Mouse (Mus musculus) intestine, embryonic 14.5 days (tissue): ENCODE data around the gene Lrmda. TPM values are rescaled to one million over a fixed set of nuclear protein-coding genes. Genes with fewer than 3 reads are reported as not detected.

Experiments used
- ATAC-seq: fragments of 200-750 bp; cut with Nextera tagmentation; replicated peaks from 2 replicates; pipeline ENCODE4 v1.8.0; 2017; ENCODE audit warnings: low read depth, moderate number of reproducible peaks, moderate TSS enrichment, moderate library complexity; ENCODE audit not compliant: low FRiP score, low TSS enrichment
- DNase-seq: peaks from one replicate; pipeline ENCODE4 v3.0.0-alpha.2; 2018; ENCODE audit warnings: low spot score
- H3K27ac ChIP-seq: fragments of 300-500 bp; sonication (generic); 2 replicates; pipeline ENCODE4 v1.5.1; 2014; ENCODE audit warnings: low read depth, mild to moderate bottlenecking, control low read depth
- H3K27me3 ChIP-seq: fragments of 300-500 bp; sonication (generic); replicated peaks from 2 replicates; pipeline ENCODE4 v1.6.1; 2014; ENCODE audit warnings: low read length, control low read depth; ENCODE audit not compliant: control insufficient read depth, insufficient read depth
- H3K36me3 ChIP-seq: fragments of 300-500 bp; sonication (generic); 2 replicates; pipeline ENCODE4 v1.6.1; 2014; ENCODE audit warnings: low read length, control low read depth; ENCODE audit not compliant: control insufficient read depth, insufficient read depth
- H3K4me1 ChIP-seq: fragments of 300-500 bp; sonication (generic); replicated peaks from 2 replicates; pipeline ENCODE4 v1.6.1; 2014; ENCODE audit warnings: low read length, control low read depth, mixed read lengths; ENCODE audit not compliant: control insufficient read depth, insufficient read depth
- H3K4me2 ChIP-seq: fragments of 300-500 bp; sonication (generic); 2 replicates; pipeline ENCODE4 v1.6.1; 2014; ENCODE audit warnings: low read length
- H3K4me3 ChIP-seq: fragments of 300-500 bp; sonication (generic); 2 replicates; pipeline ENCODE4 v1.5.1; 2014; ENCODE audit warnings: low read depth, low read length, control low read depth, mixed read lengths
- H3K9ac ChIP-seq: fragments of 300-500 bp; sonication (generic); 2 replicates; pipeline ENCODE4 v1.6.1; 2014; ENCODE audit warnings: mild to moderate bottlenecking, low read length
- H3K9me3 ChIP-seq: fragments of 300-500 bp; sonication (generic); 2 replicates; pipeline ENCODE4 v1.6.1; 2016; ENCODE audit warnings: low read length, control low read depth; ENCODE audit not compliant: control insufficient read depth
- WGBS: fragments of 180-500 bp; shearing (Covaris S2); extraction: QIAGEN DNeasy Blood & Tissue Kit; methylation state at CpG from one replicate; pipeline ENCODE4 v1.1.7; 2014; 5-methylcytosine and 5-hydroxymethylcytosine counted together
- polyA plus RNA-seq: library from polyadenylated mRNA; unstranded; fragments of >200 nt; fragmentation: Nextera tagmentation; extraction: Ambion mirVana; gene quantifications from 2 replicates; pipeline ENCODE4 v1.2.1, GENCODE M21; 2014

Gene Lrmda
- polyA plus RNA-seq, 1 experiment from 2014 or later: 0.70 TPM

- DNase-seq: no peak
- no peak overlapping the region for H3K27ac ChIP-seq
- no peak overlapping the region for H3K4me3 ChIP-seq
- ATAC-seq: no peak
- no peaks in the 10 kb centered on the region for H3K27me3 ChIP-seq
- H3K9ac ChIP-seq: no peak overlapping the region
- 71% methylated on average over 4 of the region's 4 CpGs for WGBS
- no peaks in the 10 kb centered on the region for H3K9me3 ChIP-seq
- no peaks in the 10 kb centered on the region for H3K36me3 ChIP-seq
- no peaks in the 10 kb centered on the region for H3K4me1 ChIP-seq
- H3K4me2 ChIP-seq: no peak overlapping the region
Measured at GRCm38 (mm10) chr14:22003631-22004030, 15.9 kb upstream of the Lrmda start.

- no peak overlapping the region for H3K27ac ChIP-seq
- H3K9ac ChIP-seq: no peak overlapping the region
- DNase-seq: no peak
- no peaks in the 10 kb centered on the region for H3K27me3 ChIP-seq
- H3K9me3 ChIP-seq: no peaks in the 10 kb centered on the region
- no peak overlapping the region for H3K4me3 ChIP-seq
- H3K4me1 ChIP-seq: no peaks in the 10 kb centered on the region
- H3K36me3 ChIP-seq: no peaks in the 10 kb centered on the region
- ATAC-seq: no peak
- no peak overlapping the region for H3K4me2 ChIP-seq
- WGBS: 71% methylated on average over 4 of the region's 4 CpGs
Measured at GRCm38 (mm10) chr14:22004943-22005342, 14.6 kb upstream of the Lrmda start.

GRCm38 (mm10) chr14:22007006-22007405 lies 12.5 kb upstream of the Lrmda start:
- WGBS: 84% methylated on average over 6 of the region's 6 CpGs

DNA sequence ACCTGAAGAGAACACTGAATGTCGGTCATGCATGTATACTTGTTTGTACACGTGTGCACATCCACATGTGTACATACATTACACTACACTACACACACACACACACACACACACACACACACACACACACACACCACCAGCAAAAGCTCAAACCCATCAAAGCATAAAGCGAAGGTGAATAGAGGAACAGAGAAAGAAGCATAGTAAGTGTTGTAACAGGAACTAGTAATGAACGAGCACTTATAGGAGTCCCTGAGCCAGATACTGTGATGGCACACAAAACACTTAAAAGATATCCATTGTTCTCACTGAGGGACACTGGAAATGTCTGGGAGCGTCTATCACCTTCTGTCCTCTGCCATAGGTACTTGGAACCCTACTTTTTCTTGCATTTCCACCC lies 5.2 kb upstream of the Lrmda start:
- 81% methylated on average over 5 of the region's 5 CpGs for WGBS
- no peak overlapping the region for H3K4me2 ChIP-seq
- H3K27me3 ChIP-seq: no peaks in the 10 kb centered on the region
- no peak overlapping the region for H3K27ac ChIP-seq
- H3K4me1 ChIP-seq: peaks cover under 1% of the 10 kb centered on the region; the same call in 1 of the 2 replicates
- ATAC-seq: no peak
- no peaks in the 10 kb centered on the region for H3K36me3 ChIP-seq
- H3K4me3 ChIP-seq: no peak overlapping the region
- no peak overlapping the region for H3K9ac ChIP-seq
- no peak for DNase-seq
- H3K9me3 ChIP-seq: no peaks in the 10 kb centered on the region

More at GRCm38 (mm10) chr14:22007006-22007405, 12.5 kb upstream of the Lrmda start:
- Histone ChIP-seq H3K9me3 (no peaks in the 10 kb centered on the region), H3K36me3 (no peaks in the 10 kb centered on the region), H3K4me3 (no peak overlapping the region), H3K27ac (no peak overlapping the region), H3K9ac (no peak overlapping the region), H3K4me1 (no peaks in the 10 kb centered on the region), H3K4me2 (no peak overlapping the region), H3K27me3 (no peaks in the 10 kb centered on the region)
- DNase-seq (no peak), ATAC-seq (no peak)

GRCm38 (mm10) chr14:22014781-22015180 lies 4.7 kb upstream of the Lrmda start:
- DNase-seq (no peak), ATAC-seq (no peak)
- H3K4me3 ChIP-seq: no peak overlapping the region
- no peaks in the 10 kb centered on the region for H3K36me3 ChIP-seq
- no peak overlapping the region for H3K27ac ChIP-seq
- H3K9ac ChIP-seq: no peak overlapping the region
- peaks cover 3% of the 10 kb centered on the region; the same call in 1 of the 2 replicates for H3K4me1 ChIP-seq
- WGBS: 36% methylated on average over 4 of the region's 4 CpGs
- H3K4me2 ChIP-seq: no peak overlapping the region
- no peaks in the 10 kb centered on the region for H3K9me3 ChIP-seq
- H3K27me3 ChIP-seq: no peaks in the 10 kb centered on the region

GRCm38 (mm10) chr14:22017011-22017410 lies 2.5 kb upstream of the Lrmda start:
- no peak overlapping the region for H3K4me3 ChIP-seq
- no peaks in the 10 kb centered on the region for H3K27me3 ChIP-seq
- ATAC-seq: no peak
- DNase-seq: no peak
- no peak overlapping the region for H3K9ac ChIP-seq
- H3K4me2 ChIP-seq: no peak overlapping the region
- H3K27ac ChIP-seq: no peak overlapping the region
- H3K4me1 ChIP-seq: peaks cover 3% of the 10 kb centered on the region; the same call in 1 of the 2 replicates
- H3K36me3 ChIP-seq: no peaks in the 10 kb centered on the region
- no peaks in the 10 kb centered on the region for H3K9me3 ChIP-seq
- 35% methylated on average over 5 of the region's 5 CpGs for WGBS

GRCm38 (mm10) chr14:22019949-22020845 lies 685 bp downstream of the Lrmda start:
- no peaks in the 10 kb centered on the region for H3K27me3 ChIP-seq
- no peak overlapping the region for H3K27ac ChIP-seq
- H3K9ac ChIP-seq: peak overlapping the region; percentile 51
- H3K4me1 ChIP-seq: peaks cover 3% of the 10 kb centered on the region; the same call in 1 of the 2 replicates
- DNase-seq (no peak), ATAC-seq (no peak)
- H3K36me3 ChIP-seq: no peaks in the 10 kb centered on the region
- H3K9me3 ChIP-seq: no peaks in the 10 kb centered on the region
- H3K4me3 ChIP-seq: peak overlapping the region; percentile 35
- WGBS: 52% methylated on average over 12 of the region's 12 CpGs
- H3K4me2 ChIP-seq: peak overlapping the region; percentile 77

DNA sequence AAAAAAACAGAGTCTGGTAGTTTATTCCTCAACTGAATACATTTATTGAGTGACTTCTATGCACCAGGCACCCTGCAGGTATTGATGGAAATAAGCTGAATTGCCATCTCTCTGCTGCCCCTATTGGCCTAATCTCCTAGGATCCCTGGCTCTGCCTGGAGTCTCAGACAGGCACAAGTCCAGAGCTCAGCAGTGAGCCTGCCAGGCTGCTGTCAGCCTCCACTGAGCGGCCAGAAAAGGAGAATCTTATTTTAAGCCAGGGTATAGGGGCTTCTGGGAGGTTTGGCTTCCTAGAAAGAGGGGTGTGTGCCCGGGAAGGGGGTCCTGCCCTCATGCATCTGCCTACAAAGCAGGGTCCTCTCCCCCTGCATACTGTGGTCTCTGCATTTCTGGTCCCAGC lies 1.4 kb downstream of the Lrmda start:
- Histone ChIP-seq H3K4me3 (no peak overlapping the region), H3K9me3 (no peaks in the 10 kb centered on the region), H3K27me3 (no peaks in the 10 kb centered on the region), H3K27ac (no peak overlapping the region), H3K36me3 (no peaks in the 10 kb centered on the region), H3K9ac (no peak overlapping the region), H3K4me2 (no peak overlapping the region), H3K4me1 (peaks cover 3% of the 10 kb centered on the region; the same call in 1 of the 2 replicates)
- peak; percentile 60 for DNase-seq
- no peak for ATAC-seq
- 25% methylated on average over 2 of the region's 2 CpGs for WGBS

DNA sequence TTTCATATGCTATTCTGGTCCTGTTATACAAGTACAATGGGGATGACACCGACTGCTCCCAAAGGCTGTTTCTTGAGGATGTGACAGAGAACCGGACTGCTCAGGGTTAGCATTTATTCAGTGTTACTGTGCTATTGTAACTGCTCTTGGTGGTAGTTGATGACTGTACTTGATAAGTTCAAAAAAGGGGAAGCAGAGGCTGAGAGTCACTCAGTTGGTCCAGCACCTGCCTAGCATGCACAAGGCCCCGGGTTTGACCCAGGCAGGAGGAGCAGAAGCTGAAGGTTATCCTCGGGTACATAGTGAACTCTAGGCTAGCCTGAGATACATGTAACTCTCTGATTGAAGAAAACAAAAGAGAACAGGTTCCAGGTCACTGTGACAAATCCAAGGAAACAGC lies 4.0 kb downstream of the Lrmda start:
- peaks cover 3% of the 10 kb centered on the region; the same call in 1 of the 2 replicates for H3K4me1 ChIP-seq
- no peaks in the 10 kb centered on the region for H3K9me3 ChIP-seq
- no peak overlapping the region for H3K9ac ChIP-seq
- no peaks in the 10 kb centered on the region for H3K27me3 ChIP-seq
- no peaks in the 10 kb centered on the region for H3K36me3 ChIP-seq
- ATAC-seq (no peak), DNase-seq (no peak)
- WGBS: 79% methylated on average over 4 of the region's 4 CpGs
- H3K4me3 ChIP-seq: no peak overlapping the region
- H3K4me2 ChIP-seq: no peak overlapping the region
- no peak overlapping the region for H3K27ac ChIP-seq
